Mouse (Mus musculus) cerebellum, adult 2 months (tissue): ENCODE data around the gene Pafah2. TPM values are rescaled to one million over a fixed set of nuclear protein-coding genes. Genes with fewer than 3 reads are reported as not detected.

Experiments used
- DNase-seq, 2 experiments: peaks; one replicate each; pipeline ENCODE4 v3.0.0; 2021
- H3K27ac ChIP-seq: fragments of 200-500 bp; 2 replicates; pipeline ENCODE4 v1.5.1; 2012; ENCODE audit warnings: low read length, control low read depth, inconsistent platforms; ENCODE audit not compliant: insufficient read depth
- H3K27me3 ChIP-seq: fragments of 200-500 bp; 2 replicates; pipeline ENCODE4 v1.6.1; 2012; ENCODE audit warnings: inconsistent platforms, mild to moderate bottlenecking, low read length, moderate library complexity; ENCODE audit not compliant: control insufficient read depth, insufficient read depth
- H3K4me1 ChIP-seq: fragments of 200-500 bp; 2 replicates; pipeline ENCODE4 v1.6.1; 2011; ENCODE audit warnings: low read length; ENCODE audit not compliant: control insufficient read depth, insufficient read depth
- H3K4me3 ChIP-seq: fragments of 200-500 bp; replicated peaks from 2 replicates; pipeline ENCODE3; 2011; ENCODE audit warnings: mild to moderate bottlenecking, low read depth, low read length, control low read depth; ENCODE audit not compliant: insufficient read depth
- CTCF ChIP-seq: fragments of 200-500 bp; IDR thresholded peaks from 2 replicates; pipeline ENCODE4 v1.5.1; 2011; ENCODE audit warnings: low read depth, mild to moderate bottlenecking, control low read depth, low read length, moderate library complexity, borderline replicate concordance; ENCODE audit not compliant: insufficient read depth
- POLR2A ChIP-seq: fragments of 200-500 bp; IDR thresholded peaks from 2 replicates; pipeline ENCODE4 v1.6.1; 2011; ENCODE audit warnings: low read length, control low read depth, borderline replicate concordance; ENCODE audit not compliant: insufficient read depth
- WGBS: fragments of 180-500 bp; shearing (Covaris S2); methylation state at CpG from one replicate; pipeline ENCODE4 v1.1.7; 2018; 5-methylcytosine and 5-hydroxymethylcytosine counted together
- polyA plus RNA-seq: library from polyadenylated mRNA; depleted of rRNA; stranded (reverse); fragments of >200 nt; gene quantifications from 2 replicates; pipeline ENCODE4 v1.2.3, GENCODE M21; 2012

Gene Pafah2
- polyA plus RNA-seq, 1 experiment: 8.9 TPM

DNA sequence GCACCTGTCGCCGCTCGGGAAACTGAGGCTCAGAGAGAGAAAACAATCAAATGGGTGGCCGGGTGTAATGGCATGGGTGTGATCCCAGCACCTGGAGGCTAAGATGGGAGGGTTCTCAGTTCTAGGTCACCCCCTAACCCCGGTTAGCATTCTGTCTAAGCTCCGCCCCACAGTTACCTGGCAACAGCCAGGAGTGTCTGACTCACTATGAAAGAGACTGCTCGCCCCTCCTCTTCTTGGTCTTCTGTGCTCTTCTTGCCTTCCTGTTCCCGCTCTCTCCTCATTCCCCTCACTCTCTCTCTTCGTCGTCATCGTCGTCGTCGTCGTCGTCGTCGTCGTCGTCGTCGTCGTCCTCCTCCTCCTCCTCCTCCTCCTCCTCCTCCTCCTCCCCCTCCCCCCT lies 51.8 kb downstream of the Pafah2 start:
- TF ChIP-seq CTCF (no peak), POLR2A (no peak)
- 44% methylated on average over 23 of the region's 23 CpGs for WGBS
- Histone ChIP-seq H3K4me1 (peaks cover 28% of the 10 kb centered on the region), H3K4me3 (no peak overlapping the region), H3K27me3 (no peaks in the 10 kb centered on the region), H3K27ac (no peak overlapping the region)
- DNase-seq: no peak

DNA sequence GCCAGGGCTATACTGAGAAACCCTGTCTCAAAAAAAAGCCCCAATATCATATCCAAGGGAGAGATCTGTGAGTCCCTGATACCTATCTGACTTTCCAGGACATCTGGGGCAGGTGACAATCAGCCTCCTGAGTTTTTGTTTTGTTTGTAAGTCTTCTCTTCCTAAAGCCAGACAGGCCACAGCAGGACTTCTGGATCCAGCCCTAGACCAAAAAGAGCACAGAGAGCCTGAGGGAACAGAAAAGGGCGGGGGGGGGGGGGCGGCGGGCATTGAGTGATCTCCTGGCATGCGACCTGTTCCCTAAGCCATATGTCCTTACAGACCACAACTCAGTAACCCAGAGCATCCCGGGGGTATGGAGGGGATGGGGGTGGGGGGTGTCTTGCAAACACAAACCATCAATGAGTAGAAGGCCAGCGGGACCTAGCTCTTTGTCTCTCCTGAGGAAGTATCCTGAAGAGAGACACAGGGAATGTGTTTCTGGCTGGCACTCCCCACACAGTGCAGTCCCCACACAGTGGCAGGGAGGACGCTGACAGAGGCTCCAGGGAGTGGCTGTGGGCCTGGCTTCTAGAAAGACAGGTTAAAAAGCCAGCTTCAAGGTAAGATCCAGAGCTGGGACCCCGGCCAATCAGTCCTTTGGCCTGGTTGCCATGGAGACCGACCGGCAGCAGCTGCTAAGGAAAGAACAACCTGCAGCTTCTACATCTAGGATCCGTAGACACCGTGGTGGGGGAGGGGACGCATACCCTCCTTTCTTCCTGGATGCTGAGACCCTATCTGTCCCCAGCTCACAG lies 53.7 kb downstream of the Pafah2 start:
- Histone ChIP-seq H3K4me3 (no peak overlapping the region), H3K27me3 (no peaks in the 10 kb centered on the region), H3K27ac (peak overlapping the region; percentile 90), H3K4me1 (peaks cover 28% of the 10 kb centered on the region)
- DNase-seq: peak in 1 of 2 experiments; percentile 80
- WGBS: 6% methylated on average over 13 of the region's 13 CpGs
- no peak for TF ChIP-seq POLR2A

DNA sequence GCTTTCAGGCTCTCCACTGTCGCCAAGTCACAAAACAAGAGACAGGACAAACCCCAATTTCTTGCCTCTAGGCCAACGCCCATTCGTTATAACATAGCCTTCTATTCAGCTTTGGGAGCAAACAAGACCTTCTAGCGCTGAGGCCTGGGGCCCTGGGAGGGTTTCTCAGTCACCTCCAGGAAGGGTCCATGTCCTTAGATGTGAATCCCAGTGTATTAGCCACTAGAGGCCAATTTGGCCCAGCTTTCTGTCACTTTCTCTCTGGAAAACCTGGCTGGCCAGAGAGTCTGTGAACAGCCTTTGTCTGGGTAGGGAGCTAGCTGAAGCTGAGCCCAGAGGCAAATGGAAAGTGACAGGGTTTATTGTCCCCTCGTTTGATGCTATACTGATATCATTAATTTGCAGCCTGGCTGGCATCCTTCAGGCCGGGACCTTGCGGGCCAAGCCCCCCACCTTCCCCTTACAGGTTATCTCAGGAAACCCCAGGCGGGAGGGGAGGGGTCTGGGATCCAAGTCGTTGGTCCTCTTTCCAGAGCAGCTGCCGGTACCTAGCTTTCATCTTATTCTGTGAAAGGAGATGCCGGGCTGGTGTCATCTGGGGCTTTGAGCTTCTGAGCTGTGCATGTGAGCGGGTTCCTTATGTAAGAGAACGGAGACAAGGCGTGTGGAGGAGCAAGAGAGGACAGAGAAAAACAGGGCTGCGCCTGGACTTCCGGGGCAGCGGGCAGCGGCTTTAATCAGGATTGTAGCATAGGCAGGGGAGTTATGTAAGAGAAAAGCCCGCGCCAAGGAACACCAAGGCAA lies 54.5 kb downstream of the Pafah2 start:
- Histone ChIP-seq H3K4me3 (no peak overlapping the region), H3K27ac (peak overlapping the region; percentile 90), H3K4me1 (peaks cover 28% of the 10 kb centered on the region), H3K27me3 (no peaks in the 10 kb centered on the region)
- DNase-seq: peak; percentile 76 to 81
- TF ChIP-seq CTCF (no peak), POLR2A (peak; percentile 16; the same call in 1 of the 2 replicates)
- WGBS: 12% methylated on average over 20 of the region's 20 CpGs

DNA sequence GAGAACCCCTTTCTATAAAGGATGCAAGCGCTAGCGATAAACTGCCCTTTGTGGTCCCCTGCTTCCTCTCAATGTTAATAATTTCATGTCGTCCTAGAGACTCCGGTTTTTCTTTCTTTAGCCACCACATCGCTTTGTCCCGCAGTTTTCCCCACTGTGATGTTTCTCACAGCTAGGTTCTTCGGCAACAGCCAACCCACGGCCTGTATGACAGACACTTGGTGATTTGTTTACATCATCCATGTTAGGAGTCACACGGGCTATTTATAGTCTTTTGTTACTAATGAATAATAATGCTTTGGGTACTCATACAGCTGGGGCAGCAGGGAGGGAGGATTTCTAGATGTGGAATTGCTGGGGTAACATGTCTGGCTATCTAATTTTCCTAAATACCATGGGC lies 55.4 kb downstream of the Pafah2 start:
- WGBS: 54% methylated on average over 9 of the region's 9 CpGs
- TF ChIP-seq POLR2A (no peak), CTCF (no peak)
- H3K27ac ChIP-seq: peak overlapping the region; percentile 90; the same call in 1 of the 2 replicates
- H3K4me3 ChIP-seq: no peak overlapping the region
- no peaks in the 10 kb centered on the region for H3K27me3 ChIP-seq
- peaks cover 23% of the 10 kb centered on the region for H3K4me1 ChIP-seq
- no peak for DNase-seq

DNA sequence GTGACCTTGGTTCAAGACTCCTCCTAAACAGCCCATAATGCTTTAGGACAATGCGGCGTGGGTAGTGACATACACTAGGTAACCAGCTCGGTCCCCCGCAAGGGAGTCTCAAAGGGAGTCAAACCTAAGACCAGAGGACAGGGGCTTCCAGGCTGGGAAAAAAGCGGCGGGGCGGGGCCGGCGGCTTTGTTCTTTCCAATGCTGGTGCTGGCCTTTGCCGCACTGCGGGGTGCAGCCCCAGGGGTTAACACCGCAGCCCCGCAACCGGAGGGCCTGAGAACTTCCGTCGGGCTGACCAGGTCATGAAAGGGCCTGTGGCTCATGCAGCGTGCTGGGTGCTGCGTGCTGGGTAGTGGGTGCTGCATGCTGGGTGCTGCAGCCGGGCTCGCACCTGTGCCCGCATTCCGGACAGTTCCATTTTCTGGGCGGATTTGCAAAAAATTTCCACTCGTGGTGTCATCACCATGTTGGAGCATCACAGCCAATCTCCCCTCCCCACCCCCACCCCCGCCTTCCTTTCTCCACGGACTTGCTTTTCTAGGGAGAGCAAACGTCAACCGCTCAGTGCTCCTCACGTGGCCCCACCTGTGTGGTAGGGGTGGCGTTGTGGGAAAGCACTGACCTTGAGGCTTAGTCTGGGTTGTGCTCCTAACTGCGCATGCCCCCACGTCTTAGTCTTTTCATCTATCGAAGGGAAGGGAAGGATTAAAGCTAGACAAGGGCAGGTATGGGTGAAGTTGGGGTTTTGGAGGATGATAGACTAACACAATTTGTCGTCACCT lies 57.7 kb downstream of the Pafah2 start:
- Histone ChIP-seq H3K27me3 (no peaks in the 10 kb centered on the region), H3K27ac (no peak overlapping the region), H3K4me3 (no peak overlapping the region), H3K4me1 (peaks cover 31% of the 10 kb centered on the region)
- TF ChIP-seq POLR2A (no peak), CTCF (no peak)
- peak; percentile 75 to 82 for DNase-seq
- 65% methylated on average over 34 of the region's 34 CpGs for WGBS

DNA sequence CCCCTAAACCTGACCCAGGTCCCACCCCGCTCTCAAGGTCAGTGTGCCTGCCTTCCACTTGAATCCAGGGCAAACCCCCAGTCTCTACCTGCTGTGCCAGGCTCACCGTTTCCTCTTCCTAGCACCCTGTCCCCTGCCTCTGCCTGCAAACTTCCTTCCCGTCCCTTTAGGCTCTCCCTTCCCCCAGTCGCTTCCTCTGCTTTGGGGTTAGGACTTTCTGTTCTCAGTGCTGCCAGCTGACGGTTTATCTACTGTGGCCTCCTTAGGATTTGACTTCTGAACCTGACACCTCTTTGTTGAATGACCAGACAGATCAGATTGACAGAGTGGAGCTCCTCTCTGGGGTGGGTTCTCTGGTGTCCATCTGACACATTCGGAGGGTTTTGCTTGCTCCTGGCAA lies 59.2 kb downstream of the Pafah2 start:
- peaks cover 22% of the 10 kb centered on the region for H3K4me1 ChIP-seq
- no peak overlapping the region for H3K27ac ChIP-seq
- H3K27me3 ChIP-seq: no peaks in the 10 kb centered on the region
- TF ChIP-seq CTCF (no peak), POLR2A (no peak)
- 70% methylated on average over 6 of the region's 6 CpGs for WGBS
- no peak for DNase-seq
- H3K4me3 ChIP-seq: no peak overlapping the region

DNA sequence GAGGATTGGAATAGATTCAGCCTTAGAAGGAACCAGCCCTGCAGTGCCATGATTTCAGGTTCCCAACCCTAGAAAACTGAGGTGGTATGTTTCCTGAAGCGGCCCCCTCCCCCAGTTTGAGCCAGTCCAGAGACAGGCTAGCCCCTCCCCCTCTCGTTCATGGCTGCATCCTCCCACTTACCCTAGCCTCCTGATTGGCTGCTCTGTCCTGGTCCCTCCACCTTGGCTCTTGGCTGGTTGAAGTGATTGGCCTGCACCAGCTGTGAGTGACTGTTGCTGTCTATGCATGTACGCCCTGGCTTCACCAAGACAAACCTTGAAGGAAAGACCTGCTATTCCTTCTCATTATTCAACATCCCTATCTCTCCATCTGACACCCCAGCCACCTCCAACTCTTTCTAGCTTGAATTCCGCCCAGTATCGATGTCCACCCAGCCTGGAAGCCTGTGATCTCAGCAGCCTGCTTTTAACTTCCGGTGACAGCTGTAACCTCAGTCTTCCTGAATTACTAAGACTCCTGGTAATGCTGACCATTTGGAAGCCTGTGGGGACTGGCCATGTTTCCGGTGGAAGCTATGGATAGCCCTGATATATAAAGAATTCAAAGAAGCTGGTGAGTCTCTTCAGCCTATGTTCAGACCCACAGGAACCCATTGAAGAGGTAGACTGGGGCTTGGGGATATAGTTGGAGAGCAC lies 61.2 kb downstream of the Pafah2 start:
- H3K4me3 ChIP-seq: no peak overlapping the region
- H3K27ac ChIP-seq: no peak overlapping the region
- peaks cover 13% of the 10 kb centered on the region for H3K4me1 ChIP-seq
- TF ChIP-seq CTCF (no peak), POLR2A (no peak)
- H3K27me3 ChIP-seq: no peaks in the 10 kb centered on the region
- WGBS: 70% methylated on average over 7 of the region's 7 CpGs
- DNase-seq: no peak
